Mouse (Mus musculus): ENCODE results near the gene Sall2.

Gene Sall2

GRCm38 (mm10) chr14:52295558-52296264, 32.9 kb downstream of the Sall2 start:
- no peak for DNase-seq

DNA sequence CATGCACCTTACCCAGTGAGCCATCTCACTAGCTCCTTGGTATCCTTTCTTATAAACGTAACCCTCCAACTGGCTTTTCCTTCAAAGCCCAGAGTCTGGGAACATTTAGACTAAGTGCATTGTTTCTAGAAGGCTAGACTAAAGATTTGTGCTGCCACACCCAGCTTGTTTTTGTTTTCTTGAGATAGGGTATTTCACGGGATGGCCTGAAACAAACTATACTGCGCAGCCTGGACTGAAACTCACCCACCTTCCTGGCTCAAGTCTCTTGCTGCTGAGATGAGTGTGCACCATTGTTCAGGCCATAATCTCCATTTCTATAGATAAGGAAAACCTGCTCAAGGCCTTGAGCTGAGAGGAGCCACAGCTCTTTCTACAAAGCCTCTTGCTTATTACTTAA, 44.4 kb downstream of the Sall2 start:
- no peak for DNase-seq

DNA sequence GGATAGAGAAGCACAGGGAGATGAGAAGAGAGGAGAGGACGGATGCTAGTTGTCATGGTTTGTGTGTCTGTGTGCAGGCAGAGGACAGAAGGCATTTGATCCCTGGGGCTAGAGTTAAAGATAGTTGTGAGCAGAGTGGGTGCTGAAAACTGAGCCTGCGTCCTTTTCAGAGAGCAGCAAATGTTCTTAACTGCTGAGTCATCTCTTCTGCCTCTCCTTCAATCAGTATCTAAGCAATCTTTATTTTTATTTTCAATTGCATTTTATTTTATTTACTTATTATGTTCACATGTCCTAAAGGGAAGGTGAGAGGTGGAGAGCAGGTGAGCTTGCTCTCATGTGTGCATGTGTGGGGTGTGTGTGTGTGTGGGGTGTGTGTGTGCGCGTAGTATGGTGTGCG, 44.9 kb downstream of the Sall2 start:
- DNase-seq = no peak

GRCm38 (mm10) chr14:52279747-52280120, 48.8 kb downstream of the Sall2 start:
- DNase-seq = no peak

- peak; percentile 97 for DNase-seq
These were observed 49.4 kb downstream of the Sall2 start, which contains the start of the genes Tox4 and Rab2b for GRCm38 (mm10) chr14:52278932-52279746. Gene Tox4, plus strand, starts transcription at chr14:52279146. Gene Rab2b, minus strand, starts transcription at chr14:52279545.

DNA sequence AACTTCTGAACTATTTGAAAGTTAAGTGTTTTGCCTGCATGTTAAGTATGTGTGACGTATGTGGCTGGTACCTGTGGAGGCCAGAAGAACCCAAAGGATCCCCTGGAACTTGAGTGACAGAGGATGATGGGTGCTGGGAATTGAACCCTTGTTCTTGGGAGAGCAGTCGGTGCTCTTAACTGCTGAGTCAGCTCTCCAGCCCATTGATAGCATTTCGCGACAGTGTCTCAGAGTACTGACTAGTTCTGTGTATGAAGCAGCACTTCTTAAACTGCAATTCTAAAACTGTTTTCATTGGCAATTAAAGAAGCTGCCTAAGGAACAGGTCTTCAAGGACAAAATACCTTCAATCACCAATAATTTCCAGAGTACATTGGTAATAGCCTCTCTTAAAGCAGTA, 51.4 kb downstream of the Sall2 start:
- no peak for DNase-seq

GRCm38 (mm10) chr14:52272781-52273180, 55.8 kb downstream of the Sall2 start:
- DNase-seq = no peak

All from lung, postnatal 14 days (tissue).